Mouse (Mus musculus): ENCODE data around the gene Rnf213. TPM values are rescaled to one million over a fixed set of nuclear protein-coding genes. Genes with fewer than 3 reads are reported as not detected.

Rnf213 gene
- 59.5 TPM for polyA plus RNA-seq (2014; fragmentation: Illumina TruSeq; extraction: RNeasy Lipid Tissue Mini Kit (QIAGEN cat#74804); ENCODE audit: low read depth, low replicate concordance)

DNA sequence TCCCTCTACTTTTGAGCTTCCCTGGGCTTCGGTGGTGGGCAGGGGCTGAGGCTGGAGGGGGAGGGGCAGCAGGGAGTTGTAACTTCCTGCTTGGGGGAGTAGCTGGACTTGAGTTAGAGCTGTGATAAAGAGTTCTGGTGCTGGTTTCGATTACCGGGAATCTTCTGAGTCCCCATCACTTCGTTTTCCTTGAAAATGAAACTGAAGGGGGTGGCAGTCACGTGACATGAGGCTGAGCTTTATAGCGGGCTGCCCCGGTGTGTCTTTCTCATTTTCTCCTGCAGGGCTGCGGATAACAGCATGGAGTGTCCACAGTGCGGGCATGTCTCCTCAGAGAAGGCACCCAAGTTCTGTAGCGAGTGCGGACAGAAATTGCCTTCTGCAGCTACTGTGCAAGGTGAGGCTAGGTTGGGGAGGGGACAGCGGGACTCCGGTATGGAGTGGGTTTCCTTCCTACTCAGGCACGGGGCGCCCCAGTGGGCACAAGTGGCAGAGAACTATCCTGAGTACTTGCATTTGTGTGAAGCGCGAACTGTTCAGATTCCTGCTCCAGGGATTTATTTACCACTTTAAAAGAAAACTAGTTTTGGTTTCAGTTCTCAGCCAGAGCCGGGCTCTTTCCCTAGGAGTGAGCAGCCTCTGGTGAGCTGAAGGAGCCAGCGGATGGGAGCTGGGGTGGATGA lies at the start of gene Rnf213:
Gene Rnf213 (plus strand): TSS at position 301 of the 683 bp plus-strand sequence.

DNA sequence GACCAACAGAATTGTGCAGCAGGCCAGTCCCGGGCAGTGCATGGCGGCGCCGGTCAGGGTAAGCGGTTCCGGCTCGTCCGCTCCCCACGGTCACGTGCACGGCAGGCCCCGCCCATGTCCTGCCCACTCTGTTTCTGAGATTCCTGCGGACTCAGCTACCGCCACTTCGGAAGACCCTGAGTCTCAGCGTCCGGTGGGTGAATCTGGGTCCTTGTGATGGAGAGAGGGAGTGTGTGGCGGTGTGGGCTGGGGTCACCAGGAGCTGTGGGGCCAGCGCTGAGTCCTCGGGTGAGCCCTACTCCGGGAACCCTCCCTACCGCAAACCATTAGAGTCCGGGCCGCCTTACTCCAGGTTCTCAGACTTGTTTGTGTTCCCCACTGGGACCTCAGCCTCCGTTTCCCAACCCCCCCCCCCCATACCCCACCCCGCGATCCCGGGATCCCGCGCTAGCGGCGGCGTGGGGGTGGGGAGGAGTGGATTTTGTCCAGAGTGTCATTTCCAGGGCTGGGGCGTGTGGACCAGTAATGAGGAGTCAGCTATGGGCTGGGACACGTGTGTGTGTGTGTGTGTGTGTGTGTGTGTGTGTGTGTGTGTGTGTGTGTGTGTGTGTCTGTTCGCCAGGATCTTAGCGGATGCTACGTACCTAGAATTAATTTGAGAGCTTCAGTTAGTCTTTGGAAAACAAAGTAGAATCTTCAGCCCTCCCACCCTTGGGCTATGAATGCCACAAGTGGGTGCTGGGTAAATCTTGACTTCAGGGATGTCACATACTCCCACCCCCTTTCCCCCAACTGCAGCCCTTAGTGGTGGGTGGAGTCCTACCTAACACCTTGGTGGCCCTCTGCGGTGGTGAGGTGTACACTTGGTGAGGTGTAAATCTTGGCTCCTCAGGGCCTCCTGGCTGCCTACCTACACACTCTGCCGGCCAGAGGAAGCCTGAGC lies 37.2 kb upstream of the Rnf213 start, which contains the start of the genes Sgsh and Slc26a11:
Gene Sgsh (minus strand): TSS at position 94 of the 943 bp plus-strand sequence.
Gene Slc26a11 (plus strand): TSS at position 115 of the 943 bp plus-strand sequence.

DNA sequence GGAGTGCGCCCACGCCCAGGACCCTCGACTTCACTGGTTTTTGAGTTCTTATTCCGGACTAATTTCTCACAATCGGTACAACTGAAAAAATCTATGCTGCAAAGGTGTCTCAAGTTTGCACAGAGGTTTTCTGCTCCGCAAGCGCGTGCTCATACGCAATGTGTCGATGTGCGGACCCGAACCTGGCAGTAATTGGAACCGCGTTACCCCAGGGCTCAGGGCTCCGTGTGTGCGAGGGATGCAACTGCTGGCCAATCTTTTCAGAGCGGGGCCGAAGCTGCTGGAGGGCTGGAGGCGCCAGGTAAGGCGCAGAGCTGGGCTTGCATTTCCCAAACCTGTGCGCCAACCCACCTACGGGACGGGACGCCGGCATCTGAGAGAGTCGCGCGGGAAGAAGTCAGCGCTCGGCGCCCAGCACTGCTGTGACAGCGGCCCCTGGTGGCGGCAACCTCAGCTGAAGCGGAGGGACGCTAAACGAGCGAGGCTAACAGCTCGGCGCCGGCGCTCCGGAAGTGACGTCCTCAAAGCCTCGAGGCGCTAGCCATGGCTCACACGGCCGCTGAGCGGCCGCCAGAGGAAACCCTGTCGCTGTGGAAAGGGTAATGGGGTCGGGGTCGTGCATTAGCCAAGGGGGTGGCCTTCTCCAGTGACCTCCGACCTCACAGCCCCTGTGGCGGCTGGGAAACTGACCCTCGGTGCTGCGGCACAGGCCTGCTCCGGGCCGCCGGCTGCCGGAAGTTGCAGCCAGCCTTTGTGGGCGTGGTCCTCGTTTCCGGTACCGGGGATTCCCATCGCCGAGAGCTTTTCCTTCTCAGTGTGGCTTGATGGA lies 98.2 kb downstream of the Rnf213 start, which contains the start of gene Endov:
Gene Endov (plus strand): TSS at position 487 of the 829 bp plus-strand sequence.

Other genes starting within 250 kb of the Rnf213 start
- 2.5 TPM for gene Tbc1d16, start 164.6 kb upstream of the Rnf213 start, polyA plus RNA-seq (2014; fragmentation: Illumina TruSeq; extraction: RNeasy Lipid Tissue Mini Kit (QIAGEN cat#74804); ENCODE audit: low read depth, low replicate concordance)
- gene Ccdc40, start 164.5 kb upstream of the Rnf213 start, polyA plus RNA-seq (2014; fragmentation: Illumina TruSeq; extraction: RNeasy Lipid Tissue Mini Kit (QIAGEN cat#74804); ENCODE audit: low read depth, low replicate concordance) = not detected
- gene Gaa, start 125.2 kb upstream of the Rnf213 start, polyA plus RNA-seq (2014; fragmentation: Illumina TruSeq; extraction: RNeasy Lipid Tissue Mini Kit (QIAGEN cat#74804); ENCODE audit: low read depth, low replicate concordance) = 0.87 TPM
- 83.0 TPM for gene Eif4a3, start 93.0 kb upstream of the Rnf213 start, polyA plus RNA-seq (2014; fragmentation: Illumina TruSeq; extraction: RNeasy Lipid Tissue Mini Kit (QIAGEN cat#74804); ENCODE audit: low read depth, low replicate concordance)
- gene Card14, start 85.3 kb upstream of the Rnf213 start, polyA plus RNA-seq (2014; fragmentation: Illumina TruSeq; extraction: RNeasy Lipid Tissue Mini Kit (QIAGEN cat#74804); ENCODE audit: low read depth, low replicate concordance) = not detected
- gene Sgsh, start 37.6 kb upstream of the Rnf213 start, polyA plus RNA-seq (2014; fragmentation: Illumina TruSeq; extraction: RNeasy Lipid Tissue Mini Kit (QIAGEN cat#74804); ENCODE audit: low read depth, low replicate concordance) = 3.0 TPM
- 3.2 TPM for gene Slc26a11, start 37.5 kb upstream of the Rnf213 start, polyA plus RNA-seq (2014; fragmentation: Illumina TruSeq; extraction: RNeasy Lipid Tissue Mini Kit (QIAGEN cat#74804); ENCODE audit: low read depth, low replicate concordance)
- 0.35 TPM for gene Endov, start 98.2 kb downstream of the Rnf213 start, polyA plus RNA-seq (2014; fragmentation: Illumina TruSeq; extraction: RNeasy Lipid Tissue Mini Kit (QIAGEN cat#74804); ENCODE audit: low read depth, low replicate concordance)
- 1.7 TPM for gene Nptx1, start 154.7 kb downstream of the Rnf213 start, polyA plus RNA-seq (2014; fragmentation: Illumina TruSeq; extraction: RNeasy Lipid Tissue Mini Kit (QIAGEN cat#74804); ENCODE audit: low read depth, low replicate concordance)
- gene Rptor, start 209.8 kb downstream of the Rnf213 start, polyA plus RNA-seq (2014; fragmentation: Illumina TruSeq; extraction: RNeasy Lipid Tissue Mini Kit (QIAGEN cat#74804); ENCODE audit: low read depth, low replicate concordance) = 3.3 TPM

Data from adrenal gland, adult 10 weeks (tissue).